Mouse (Mus musculus) heart, embryonic 10.5 days (tissue): ENCODE data around the gene Acer1. TPM values are rescaled to one million over a fixed set of nuclear protein-coding genes. Genes with fewer than 3 reads are reported as not detected.

Experiments used
- DNase-seq: peaks from one replicate; pipeline ENCODE4 v3.0.0-alpha.2; 2017; ENCODE audit warnings: low spot score
- H3K27ac ChIP-seq: fragments of 300-500 bp; sonication (generic); 2 replicates; pipeline ENCODE4 v1.5.1; 2016; ENCODE audit warnings: mild to moderate bottlenecking
- H3K27me3 ChIP-seq: fragments of 300-500 bp; sonication (generic); 2 replicates; pipeline ENCODE4 v1.6.1; 2016; ENCODE audit warnings: mild to moderate bottlenecking; ENCODE audit not compliant: poor library complexity, insufficient read depth, severe bottlenecking
- H3K36me3 ChIP-seq: fragments of 300-500 bp; sonication (generic); 2 replicates; pipeline ENCODE4 v1.6.1; 2016; ENCODE audit warnings: mild to moderate bottlenecking, moderate library complexity
- H3K4me1 ChIP-seq: fragments of 300-500 bp; sonication (generic); 2 replicates; pipeline ENCODE4 v1.6.1; 2016; ENCODE audit warnings: mild to moderate bottlenecking
- H3K4me3 ChIP-seq: fragments of 300-500 bp; sonication (generic); 2 replicates; pipeline ENCODE4 v1.5.1; 2016; ENCODE audit warnings: mild to moderate bottlenecking, moderate library complexity
- H3K9me3 ChIP-seq: fragments of 300-500 bp; sonication (generic); 2 replicates; pipeline ENCODE4 v1.6.1; 2016; ENCODE audit warnings: mild to moderate bottlenecking, moderate library complexity
- WGBS: fragments of 180-500 bp; shearing (Covaris S2); methylation state at CpG from one replicate; pipeline ENCODE4 v1.1.7; 2016; 5-methylcytosine and 5-hydroxymethylcytosine counted together
- polyA plus RNA-seq: library from polyadenylated mRNA; unstranded; fragments of >200 nt; fragmentation: Nextera tagmentation; extraction: Ambion mirVana; gene quantifications from 2 replicates; pipeline ENCODE4 v1.2.1, GENCODE M21; 2016

The Acer1 gene
- polyA plus RNA-seq, 1 experiment from 2014 or later: not detected

- H3K27me3 ChIP-seq: no peaks in the 10 kb centered on the region
- peaks cover 49% of the 10 kb centered on the region for H3K4me1 ChIP-seq
- DNase-seq: no peak
- no peak within 1 kb of the TSS for H3K4me3 ChIP-seq
- H3K27ac ChIP-seq: peak within 1 kb of the TSS; percentile 36; the same call in 1 of the 2 replicates
- WGBS: 87% methylated on average over 9 of the region's 9 CpGs
- H3K36me3 ChIP-seq: peaks cover 59% of the 10 kb centered on the region
- no peaks in the 10 kb centered on the region for H3K9me3 ChIP-seq
Observed at GRCm38 (mm10) chr17:56999968-57000609, 18.2 kb upstream of the Acer1 start, which contains the start of gene Pspn. TSS of gene Pspn (minus strand) at chr17:57000018.

- no peak overlapping the region for H3K27ac ChIP-seq
- 88% methylated on average over 9 of the region's 9 CpGs for WGBS
- H3K27me3 ChIP-seq: no peaks in the 10 kb centered on the region
- DNase-seq: no peak
- H3K9me3 ChIP-seq: no peaks in the 10 kb centered on the region
- H3K4me3 ChIP-seq: no peak overlapping the region
- H3K36me3 ChIP-seq: peaks cover 59% of the 10 kb centered on the region
- peaks cover 47% of the 10 kb centered on the region for H3K4me1 ChIP-seq
Observed at GRCm38 (mm10) chr17:56999414-56999813, 17.5 kb upstream of the Acer1 start.

- Histone ChIP-seq H3K27me3 (no peaks in the 10 kb centered on the region), H3K4me3 (peak within 1 kb of the TSS; percentile 88), H3K27ac (peak within 1 kb of the TSS; percentile 85), H3K4me1 (peaks cover 36% of the 10 kb centered on the region), H3K9me3 (no peaks in the 10 kb centered on the region), H3K36me3 (peaks cover 60% of the 10 kb centered on the region)
- peak; percentile 100 for DNase-seq
- WGBS: under 1% methylated on average over 38 of the region's 38 CpGs
Observed at GRCm38 (mm10) chr17:56997029-56997667, 15.2 kb upstream of the Acer1 start, which contains the start of gene Alkbh7. TSS of gene Alkbh7 (plus strand) at chr17:56997339.

DNA sequence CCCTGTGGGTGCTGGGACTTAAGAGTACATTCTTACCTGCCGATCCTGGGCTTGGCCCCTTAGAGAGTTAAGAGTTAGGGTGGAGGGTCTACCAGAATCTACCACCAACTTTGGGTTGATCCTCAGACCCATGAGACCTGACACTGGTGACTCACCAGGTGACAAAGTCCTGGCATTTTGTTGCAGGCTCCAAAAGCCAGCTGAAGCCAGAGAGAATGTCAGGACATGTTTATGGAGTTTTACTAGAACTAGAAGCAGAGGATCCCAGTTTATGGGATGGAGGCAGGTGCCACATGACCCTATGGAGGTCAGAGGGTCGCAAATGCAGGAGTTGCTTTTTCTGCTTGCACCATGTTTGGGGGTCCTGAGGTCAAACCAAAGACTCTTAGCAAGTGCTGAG, 14.6 kb upstream of the Acer1 start:
- peak overlapping the region; percentile 85 for H3K27ac ChIP-seq
- peak overlapping the region; percentile 88 for H3K4me3 ChIP-seq
- 71% methylated on average over 2 of the region's 2 CpGs for WGBS

DNA sequence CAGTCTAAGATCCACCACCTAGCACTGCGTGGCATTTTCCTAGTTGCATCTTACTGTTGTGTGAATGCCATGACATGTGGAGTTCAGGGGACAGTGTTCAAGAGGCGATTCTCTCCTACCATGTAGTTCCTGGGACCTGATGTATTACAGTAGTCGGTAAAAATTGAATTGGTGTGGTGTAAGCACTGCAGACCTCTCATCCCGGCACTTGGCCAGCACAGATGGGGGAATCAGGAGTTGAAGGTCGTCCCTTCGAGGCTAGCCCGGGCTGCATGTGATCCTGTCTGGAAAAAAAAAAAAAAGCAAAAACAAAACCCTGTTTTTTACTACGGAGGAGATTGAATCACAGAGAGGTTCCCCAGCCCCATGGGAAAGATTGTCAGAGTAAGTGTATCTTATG, 13.1 kb upstream of the Acer1 start:
- Histone ChIP-seq H3K9me3 (no peaks in the 10 kb centered on the region), H3K4me3 (no peak overlapping the region), H3K4me1 (peaks cover 23% of the 10 kb centered on the region), H3K27ac (no peak overlapping the region), H3K36me3 (peaks cover 70% of the 10 kb centered on the region), H3K27me3 (no peaks in the 10 kb centered on the region)
- WGBS: 91% methylated on average over 8 of the region's 8 CpGs
- DNase-seq: no peak

More for the DNA sequence above, 14.6 kb upstream of the Acer1 start:
- Histone ChIP-seq H3K9me3 (no peaks in the 10 kb centered on the region), H3K27me3 (no peaks in the 10 kb centered on the region), H3K36me3 (peaks cover 67% of the 10 kb centered on the region), H3K4me1 (peaks cover 31% of the 10 kb centered on the region)
- DNase-seq: no peak

GRCm38 (mm10) chr17:56990966-56991365, 9.0 kb upstream of the Acer1 start:
- peak overlapping the region; percentile 90; the same call in 1 of the 2 replicates for H3K27ac ChIP-seq
- WGBS: 65% methylated on average over 2 of the region's 2 CpGs
- H3K4me3 ChIP-seq: peak overlapping the region; percentile 82
- peaks cover 6% of the 10 kb centered on the region for H3K4me1 ChIP-seq
- H3K27me3 ChIP-seq: no peaks in the 10 kb centered on the region
- H3K36me3 ChIP-seq: peaks cover 49% of the 10 kb centered on the region
- no peaks in the 10 kb centered on the region for H3K9me3 ChIP-seq
- DNase-seq: peak; percentile 75

DNA sequence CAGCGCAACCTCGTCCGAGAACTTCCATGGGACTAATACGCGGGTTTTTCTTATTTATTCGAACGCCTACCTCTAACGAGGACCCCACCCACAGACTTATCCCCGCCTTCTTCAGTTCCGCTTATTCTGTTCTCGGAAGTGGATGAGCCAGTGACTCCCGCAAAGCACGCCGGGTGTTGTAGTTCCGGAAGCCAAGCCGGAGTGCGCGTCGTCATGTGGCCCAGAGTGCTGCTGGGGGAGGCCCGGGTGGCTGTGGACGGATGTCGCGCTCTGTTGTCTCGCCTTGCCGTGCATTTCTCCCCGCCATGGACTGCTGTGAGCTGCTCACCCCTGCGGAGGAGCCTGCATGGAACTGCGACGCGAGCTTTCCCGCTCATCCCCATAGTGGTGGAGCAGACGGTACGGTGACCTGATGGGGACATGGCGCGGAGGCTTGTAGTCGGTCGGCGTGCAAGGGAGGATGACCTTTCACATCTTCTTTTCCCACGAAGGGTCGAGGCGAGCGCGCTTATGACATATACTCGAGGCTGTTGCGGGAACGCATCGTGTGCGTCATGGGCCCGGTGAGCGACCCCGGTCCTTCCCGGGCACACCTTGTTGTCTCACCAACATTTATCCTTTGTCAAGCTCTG, 8.3 kb upstream of the Acer1 start, which contains the start of gene Clpp:
TSS of gene Clpp (plus strand) at position 191 of the 632 bp plus-strand sequence.
- Histone ChIP-seq H3K9me3 (no peaks in the 10 kb centered on the region), H3K36me3 (peaks cover 41% of the 10 kb centered on the region), H3K27me3 (no peaks in the 10 kb centered on the region), H3K4me1 (peaks cover 6% of the 10 kb centered on the region), H3K27ac (peak within 1 kb of the TSS; percentile 90), H3K4me3 (peak within 1 kb of the TSS; percentile 82)
- DNase-seq: peak; percentile 98
- under 1% methylated on average over 52 of the region's 52 CpGs for WGBS

GRCm38 (mm10) chr17:56989467-56990114, 7.7 kb upstream of the Acer1 start:
- no peaks in the 10 kb centered on the region for H3K9me3 ChIP-seq
- no peaks in the 10 kb centered on the region for H3K27me3 ChIP-seq
- H3K27ac ChIP-seq: peak overlapping the region; percentile 90
- peaks cover 6% of the 10 kb centered on the region for H3K4me1 ChIP-seq
- H3K36me3 ChIP-seq: peaks cover 36% of the 10 kb centered on the region
- H3K4me3 ChIP-seq: peak overlapping the region; percentile 82
- 4% methylated on average over 25 of the region's 25 CpGs for WGBS
- DNase-seq: peak; percentile 95

DNA sequence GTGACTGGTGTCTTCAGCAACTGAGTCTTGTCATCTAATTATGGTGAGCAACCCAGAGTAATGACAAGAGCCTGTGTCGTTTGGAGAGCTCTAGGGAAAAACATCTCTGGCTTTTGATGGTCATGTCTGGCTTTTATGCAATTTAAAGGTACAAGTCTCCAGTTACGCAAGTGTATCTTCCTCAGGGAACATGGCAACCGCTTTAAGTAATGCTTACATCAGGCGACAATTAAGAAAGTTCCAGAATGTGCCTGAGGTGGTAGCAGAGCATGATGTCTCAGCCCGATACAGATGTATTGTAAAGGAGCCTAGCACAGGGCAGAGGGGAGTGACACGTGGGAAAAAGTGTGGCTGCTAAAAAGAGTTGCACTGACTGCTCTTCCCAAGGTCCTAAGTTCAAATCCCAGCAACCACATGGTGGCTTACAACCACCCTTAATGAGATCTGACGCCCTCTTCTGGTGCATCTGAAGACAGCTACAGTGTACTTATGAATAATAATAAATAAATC, 7.0 kb upstream of the Acer1 start:
- Histone ChIP-seq H3K36me3 (peaks cover 30% of the 10 kb centered on the region), H3K4me1 (peaks cover 6% of the 10 kb centered on the region), H3K9me3 (no peaks in the 10 kb centered on the region), H3K4me3 (peak overlapping the region; percentile 82), H3K27ac (no peak overlapping the region; the same call in 1 of the 2 replicates), H3K27me3 (no peaks in the 10 kb centered on the region)
- 72% methylated on average over 7 of the region's 7 CpGs for WGBS
- DNase-seq: peak; percentile 50

GRCm38 (mm10) chr17:56988441-56988840, 6.5 kb upstream of the Acer1 start:
- WGBS: 81% methylated on average over 7 of the region's 7 CpGs
- H3K9me3 ChIP-seq: no peaks in the 10 kb centered on the region
- H3K4me1 ChIP-seq: peaks cover 6% of the 10 kb centered on the region
- peak; percentile 62 for DNase-seq
- no peak overlapping the region for H3K4me3 ChIP-seq
- H3K27ac ChIP-seq: no peak overlapping the region
- no peaks in the 10 kb centered on the region for H3K27me3 ChIP-seq
- H3K36me3 ChIP-seq: peaks cover 24% of the 10 kb centered on the region

GRCm38 (mm10) chr17:56986105-56986805, 4.3 kb upstream of the Acer1 start:
- H3K9me3 ChIP-seq: no peaks in the 10 kb centered on the region
- H3K4me3 ChIP-seq: no peak overlapping the region
- no peak overlapping the region for H3K27ac ChIP-seq
- H3K36me3 ChIP-seq: 0 out of 2 replicates have a peak, but pooled peaks cover 3% of the 10 kb centered on the region
- 84% methylated on average over 3 of the region's 3 CpGs for WGBS
- peaks cover 5% of the 10 kb centered on the region for H3K4me1 ChIP-seq
- peak; percentile 58 for DNase-seq
- H3K27me3 ChIP-seq: no peaks in the 10 kb centered on the region

DNA sequence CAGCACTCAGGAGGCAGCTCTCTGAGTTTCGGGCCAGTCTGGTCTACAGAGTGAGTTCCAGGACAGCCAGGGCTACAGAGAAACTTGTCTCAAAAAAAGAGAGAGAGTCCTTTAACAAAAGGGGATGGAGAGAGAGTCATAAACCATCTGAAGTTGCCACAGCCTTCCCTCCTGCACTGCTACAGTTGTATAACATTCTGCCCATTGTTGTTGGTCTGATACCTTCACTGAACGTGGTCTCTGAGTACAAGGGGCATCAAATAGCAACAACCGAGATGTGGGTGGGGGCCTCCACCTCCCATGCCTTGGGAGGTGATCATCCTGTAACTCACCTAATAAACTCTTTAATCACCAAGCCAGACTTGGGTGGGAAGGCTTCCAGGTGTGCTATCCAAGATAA, 3.7 kb upstream of the Acer1 start:
- H3K9me3 ChIP-seq: no peaks in the 10 kb centered on the region
- peak; percentile 53 for DNase-seq
- H3K36me3 ChIP-seq: no peaks in the 10 kb centered on the region
- no peak overlapping the region for H3K27ac ChIP-seq
- no peak overlapping the region for H3K4me3 ChIP-seq
- H3K4me1 ChIP-seq: no peaks in the 10 kb centered on the region
- no peaks in the 10 kb centered on the region for H3K27me3 ChIP-seq
- WGBS: 78% methylated on average over 3 of the region's 3 CpGs
